Comparison of ENCODE assay signal across 8 mouse cellular contexts in genomic region chr16:96467445-96467844, GRCm38 (mm10). TPM values are rescaled to one million over a fixed set of nuclear protein-coding genes. Genes with fewer than 3 reads are reported as not detected.
DNase-seq lines count a peak whose midpoint lies in the region; ATAC-seq lines count a peak whose summit lies in the region.

TSS of gene Pcp4 (plus strand) at chr16:96467606.

- H3K36me3 ChIP-seq in forebrain, embryonic 15.5 days: no peaks in the 10 kb centered on the region
- no peaks in the 10 kb centered on the region for H3K36me3 ChIP-seq in hindbrain, embryonic 14.5 days (replicated peaks; ENCODE audit: control insufficient read depth, insufficient read depth)

- no peaks in the 10 kb centered on the region for H3K9me3 ChIP-seq in forebrain, embryonic 15.5 days
- H3K9me3 ChIP-seq in hindbrain, embryonic 14.5 days (ENCODE audit: control insufficient read depth, low read length): no peaks in the 10 kb centered on the region

- WGBS in forebrain, embryonic 15.5 days: 11% methylated on average over 8 of the region's 8 CpGs
- 10% methylated on average over 8 of the region's 8 CpGs for WGBS in hindbrain, embryonic 14.5 days

- ATAC-seq in forebrain, embryonic 15.5 days (replicated peaks): peak; percentile 78
- ATAC-seq in hindbrain, embryonic 14.5 days (ENCODE audit: low FRiP score): peak; percentile 70
- ATAC-seq in megakaryocyte progenitor cell, adult 5-6 weeks (replicated peaks; ENCODE audit: poor library complexity): peak; percentile 92

- DNase-seq in Muller cell, postnatal 12 days (ENCODE audit: inconsistent ontology term): peak; percentile 56
- DNase-seq in cerebellum, adult 11-12 months: peak; percentile 74
- DNase-seq in hindbrain, embryonic 14.5 days (ENCODE audit: low spot score): peak; percentile 95
- DNase-seq in layer of hippocampus, postnatal 25 days (ENCODE audit: extremely low spot score in 1 of 2, low spot score in 1 of 2): peak; percentile 88 to 96
- peak; percentile 91 for DNase-seq in right cerebral cortex, postnatal 14 days
- peak; percentile 70 for DNase-seq in urinary bladder, postnatal 25 days (ENCODE audit: low spot score)

- peak within 1 kb of the TSS; percentile 15; the same call in 1 of the 2 replicates for H3K9ac ChIP-seq in forebrain, embryonic 15.5 days (replicated peaks)
- H3K9ac ChIP-seq in hindbrain, embryonic 14.5 days: peak within 1 kb of the TSS; percentile 41; the same call in 1 of the 2 replicates

- peak within 1 kb of the TSS; percentile 35 for H3K4me2 ChIP-seq in forebrain, embryonic 15.5 days (replicated peaks)
- peak within 1 kb of the TSS; percentile 40 for H3K4me2 ChIP-seq in hindbrain, embryonic 14.5 days (replicated peaks)

- H3K27me3 ChIP-seq in forebrain, embryonic 15.5 days: no peaks in the 10 kb centered on the region
- no peaks in the 10 kb centered on the region for H3K27me3 ChIP-seq in hindbrain, embryonic 14.5 days (ENCODE audit: control insufficient read depth, insufficient read depth, low read length)

- peaks cover 35% of the 10 kb centered on the region for H3K4me1 ChIP-seq in forebrain, embryonic 15.5 days
- peaks cover 23% of the 10 kb centered on the region for H3K4me1 ChIP-seq in hindbrain, embryonic 14.5 days (replicated peaks; ENCODE audit: control insufficient read depth, insufficient read depth, low read length)

- H3K27ac ChIP-seq in forebrain, embryonic 15.5 days (replicated peaks): peak within 1 kb of the TSS; percentile 32
- peak within 1 kb of the TSS; percentile 30; the same call in 1 of the 2 replicates for H3K27ac ChIP-seq in hindbrain, embryonic 14.5 days

- peak within 1 kb of the TSS; percentile 29 for H3K4me3 ChIP-seq in forebrain, embryonic 15.5 days
- peak within 1 kb of the TSS; percentile 24 for H3K4me3 ChIP-seq in hindbrain, embryonic 14.5 days (replicated peaks; ENCODE audit: low read length)

RNA-seq across cellular contexts. Expression of gene Pcp4, which starts in this region (rescaled TPM):
- 141 and 169 TPM in 2 replicates for polyA plus RNA-seq in forebrain, embryonic 15.5 days (2015; fragmentation: Nextera tagmentation; extraction: Ambion mirVana)
- 347 and 386 TPM in 2 replicates for polyA plus RNA-seq in hindbrain, embryonic 14.5 days (2014; fragmentation: Nextera tagmentation; extraction: Ambion mirVana)
- 100 to 1,000 TPM; 291 to 314 TPM for total RNA-seq in layer of hippocampus, postnatal 25 days (2021)
- not detected in 2 replicates for total RNA-seq in megakaryocyte progenitor cell, adult 5-6 weeks (2015)
- not detected in 2 replicates for total RNA-seq in megakaryocyte progenitor cell, adult 5-6 weeks (2017)

Comparison
In these comparisons a context has a peak if more than half of its experiments do, and no peak if none do; other contexts are left out.
1. Peak in every context shown above with its lines: DNase-seq, ATAC-seq, H3K4me3 ChIP-seq and H3K27ac ChIP-seq.
2. RNA of gene Pcp4 (total RNA-seq): 291 to 314 TPM in layer of hippocampus, postnatal 25 days; not detected in megakaryocyte progenitor cell, adult 5-6 weeks; every median in the first group is over 100 times any median in the second.
3. Peak in ATAC-seq in megakaryocyte progenitor cell, adult 5-6 weeks; RNA of the gene not detected or under 1 TPM.